Mouse (Mus musculus): Measurements from ENCODE around the gene Dcaf7. TPM values are rescaled to one million over a fixed set of nuclear protein-coding genes. Genes with fewer than 3 reads are reported as not detected.
"Not testable (repeated sequence)": the region's sequence is repeated elsewhere in the genome, so short reads cannot be mapped to it uniquely, and the experiment has no call there.

Dcaf7 gene
- polyA plus RNA-seq, 1 experiment from 2014 or later = 61.5 TPM

DNA sequence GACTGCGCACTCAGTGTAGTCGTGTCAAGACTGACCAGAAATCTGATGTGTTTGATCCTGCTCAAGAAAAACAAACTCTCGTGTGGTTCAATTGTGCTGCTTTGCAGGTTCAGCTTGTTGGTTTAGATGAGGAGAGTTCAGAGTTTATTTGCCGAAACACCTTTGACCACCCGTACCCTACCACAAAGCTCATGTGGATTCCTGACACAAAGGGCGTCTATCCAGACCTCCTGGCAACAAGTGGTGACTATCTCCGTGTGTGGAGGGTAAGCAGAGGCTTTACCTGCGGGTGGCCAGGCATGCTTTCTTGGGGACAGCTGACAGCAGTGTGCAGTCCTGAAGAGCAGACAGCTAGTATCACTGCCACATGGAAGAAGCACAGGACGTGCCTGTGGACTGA is 9.9 kb downstream of the Dcaf7 start:
- peaks cover 49% of the 10 kb centered on the region for H3K36me3 ChIP-seq
- H3K4me1 ChIP-seq = no peaks in the 10 kb centered on the region
- H3K4me3 ChIP-seq = no peak overlapping the region
- H3K9ac ChIP-seq = no peak overlapping the region
- H3K4me2 ChIP-seq = no peak overlapping the region
- no peaks in the 10 kb centered on the region for H3K9me3 ChIP-seq
- ATAC-seq (ENCODE audit: insufficient number of reproducible peaks, low FRiP score, low TSS enrichment, low read depth) = no peak
- H3K27ac ChIP-seq = no peak overlapping the region
- H3K27me3 ChIP-seq = no peaks in the 10 kb centered on the region
- WGBS = 82% methylated on average over 9 of the region's 9 CpGs

- no peak for ATAC-seq (ENCODE audit: insufficient number of reproducible peaks, low FRiP score, low TSS enrichment, low read depth)
- Histone ChIP-seq H3K4me1 (no peaks in the 10 kb centered on the region), H3K4me2 (no peak overlapping the region), H3K4me3 (no peak overlapping the region), H3K9ac (no peak overlapping the region), H3K9me3 (no peaks in the 10 kb centered on the region), H3K27me3 (no peaks in the 10 kb centered on the region), H3K27ac (no peak overlapping the region), H3K36me3 (peaks cover 93% of the 10 kb centered on the region)
- WGBS = 90% methylated on average over 2 of the region's 2 CpGs
Observed at GRCm38 (mm10) chr11:106053921-106054320, 17.2 kb downstream of the Dcaf7 start.

DNA sequence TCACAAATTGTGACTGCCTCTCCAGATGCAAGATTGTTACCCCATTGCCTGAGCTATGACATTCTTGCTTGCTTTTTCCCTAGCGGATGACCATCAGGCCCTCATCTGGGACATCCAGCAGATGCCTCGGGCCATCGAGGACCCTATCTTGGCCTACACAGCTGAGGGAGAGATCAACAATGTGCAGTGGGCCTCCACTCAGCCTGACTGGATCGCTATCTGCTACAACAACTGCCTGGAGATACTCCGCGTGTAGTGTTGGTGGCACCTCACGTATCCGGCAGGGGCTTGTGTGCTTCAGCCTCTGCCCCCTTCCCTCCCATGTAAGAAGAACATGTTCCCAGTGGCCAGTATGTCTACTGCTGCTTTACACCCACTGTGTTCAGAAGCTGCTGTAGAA is 17.9 kb downstream of the Dcaf7 start:
- 94% methylated on average over 8 of the region's 8 CpGs for WGBS
- Histone ChIP-seq H3K4me3 (no peak overlapping the region), H3K27me3 (no peaks in the 10 kb centered on the region), H3K36me3 (peaks cover 94% of the 10 kb centered on the region), H3K4me1 (no peaks in the 10 kb centered on the region), H3K9ac (no peak overlapping the region), H3K4me2 (no peak overlapping the region), H3K9me3 (no peaks in the 10 kb centered on the region), H3K27ac (no peak overlapping the region)
- ATAC-seq (ENCODE audit: insufficient number of reproducible peaks, low FRiP score, low TSS enrichment, low read depth) = no peak

GRCm38 (mm10) chr11:106055341-106055740 is 18.7 kb downstream of the Dcaf7 start:
- Histone ChIP-seq H3K9me3 (no peaks in the 10 kb centered on the region), H3K4me1 (no peaks in the 10 kb centered on the region), H3K27ac (no peak overlapping the region), H3K4me2 (no peak overlapping the region), H3K36me3 (peaks cover 95% of the 10 kb centered on the region), H3K27me3 (no peaks in the 10 kb centered on the region), H3K9ac (no peak overlapping the region), H3K4me3 (no peak overlapping the region)
- 86% methylated on average over 6 of the region's 6 CpGs for whole genome bisulfite sequencing
- no peak for ATAC-seq (ENCODE audit: insufficient number of reproducible peaks, low FRiP score, low TSS enrichment, low read depth)

DNA sequence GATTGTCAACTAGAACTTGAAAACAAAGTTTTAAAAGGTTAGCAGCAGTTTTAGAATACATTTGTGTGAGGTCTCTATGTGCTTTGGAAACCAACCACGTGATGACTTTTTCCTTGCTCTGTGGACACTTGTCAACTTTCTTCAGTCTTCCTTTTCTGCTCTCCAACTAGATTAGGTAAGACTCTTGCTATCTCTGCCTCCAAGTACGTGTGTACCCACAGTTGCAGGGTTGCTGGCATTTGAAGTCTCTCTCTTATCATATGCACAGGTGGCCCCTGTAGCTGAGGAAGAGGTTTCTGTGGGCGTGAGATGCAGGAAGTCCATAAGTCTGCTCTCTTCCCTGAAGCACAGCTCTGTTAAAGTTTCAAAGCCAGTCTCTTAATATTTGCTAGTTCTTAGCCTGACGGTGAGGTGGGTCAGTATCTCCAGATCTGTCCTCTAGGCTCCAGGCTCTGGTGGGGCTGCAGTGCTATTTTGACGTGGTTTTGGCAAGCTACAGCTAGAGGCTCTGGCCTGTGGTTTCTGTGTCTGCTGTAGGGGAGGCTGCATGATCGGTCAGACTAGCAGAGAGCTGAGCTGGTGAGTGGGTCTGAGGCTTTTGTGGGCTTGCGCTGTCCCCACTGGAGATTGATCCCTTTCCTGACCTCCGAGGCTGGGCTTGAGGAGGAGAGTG is 20.3 kb downstream of the Dcaf7 start:
- Histone ChIP-seq H3K27ac (no peak overlapping the region), H3K4me3 (no peak overlapping the region), H3K4me1 (no peaks in the 10 kb centered on the region), H3K9me3 (no peaks in the 10 kb centered on the region), H3K9ac (no peak overlapping the region), H3K27me3 (no peaks in the 10 kb centered on the region), H3K36me3 (peaks cover 80% of the 10 kb centered on the region), H3K4me2 (no peak overlapping the region)
- WGBS = 89% methylated on average over 8 of the region's 8 CpGs
- ATAC-seq (ENCODE audit: insufficient number of reproducible peaks, low FRiP score, low TSS enrichment, low read depth) = no peak

DNA sequence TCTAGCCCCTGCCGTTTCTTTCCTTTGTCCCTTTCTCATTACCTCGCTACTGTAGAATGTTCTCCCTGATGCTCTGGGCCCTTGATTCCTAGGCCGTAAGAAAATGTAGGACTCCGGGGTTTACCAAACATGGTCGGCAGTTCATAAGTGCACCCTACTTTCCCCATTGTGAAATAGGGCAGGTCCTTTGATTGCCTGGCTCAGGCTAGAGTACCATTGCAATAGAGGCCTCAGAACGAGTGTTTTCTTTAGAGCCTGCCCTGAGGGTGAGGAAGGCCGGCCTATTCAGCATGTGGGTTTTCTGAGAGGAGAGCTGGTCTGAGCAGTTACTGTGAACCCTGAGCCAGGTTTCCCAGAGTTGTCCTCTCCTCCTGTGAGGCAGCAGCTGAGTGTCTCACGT is 21.3 kb downstream of the Dcaf7 start:
- Histone ChIP-seq H3K27ac (no peak overlapping the region), H3K4me3 (no peak overlapping the region), H3K9me3 (no peaks in the 10 kb centered on the region), H3K4me1 (no peaks in the 10 kb centered on the region), H3K4me2 (no peak overlapping the region), H3K36me3 (peaks cover 70% of the 10 kb centered on the region), H3K27me3 (no peaks in the 10 kb centered on the region), H3K9ac (no peak overlapping the region)
- WGBS = 73% methylated on average over 8 of the region's 8 CpGs
- ATAC-seq (ENCODE audit: insufficient number of reproducible peaks, low FRiP score, low TSS enrichment, low read depth) = no peak

GRCm38 (mm10) chr11:106060549-106060948 is 23.9 kb downstream of the Dcaf7 start:
- WGBS = 90% methylated on average over 1 of the region's 1 CpGs
- no peak overlapping the region for H3K9ac ChIP-seq
- H3K4me2 ChIP-seq = no peak overlapping the region
- H3K4me1 ChIP-seq = no peaks in the 10 kb centered on the region
- no peak overlapping the region for H3K27ac ChIP-seq
- no peak overlapping the region for H3K4me3 ChIP-seq
- no peaks in the 10 kb centered on the region for H3K9me3 ChIP-seq
- peaks cover 45% of the 10 kb centered on the region for H3K36me3 ChIP-seq
- ATAC-seq (ENCODE audit: insufficient number of reproducible peaks, low FRiP score, low TSS enrichment, low read depth) = no peak
- no peaks in the 10 kb centered on the region for H3K27me3 ChIP-seq

GRCm38 (mm10) chr11:106061311-106061710 is 24.6 kb downstream of the Dcaf7 start:
- no peak for ATAC-seq (ENCODE audit: insufficient number of reproducible peaks, low FRiP score, low TSS enrichment, low read depth)
- Histone ChIP-seq H3K27me3 (no peaks in the 10 kb centered on the region), H3K27ac (no peak overlapping the region), H3K4me2 (no peak overlapping the region), H3K4me1 (peaks cover under 1% of the 10 kb centered on the region; the same call in 1 of the 2 replicates), H3K9ac (no peak overlapping the region), H3K4me3 (no peak overlapping the region), H3K36me3 (peaks cover 38% of the 10 kb centered on the region), H3K9me3 (no peaks in the 10 kb centered on the region)
- 81% methylated on average over 1 of the region's 1 CpGs for WGBS

- no peak overlapping the region for H3K4me3 ChIP-seq
- WGBS = 80% methylated on average over 5 of the region's 5 CpGs
- no peak overlapping the region for H3K4me2 ChIP-seq
- no peak overlapping the region for H3K9ac ChIP-seq
- H3K27ac ChIP-seq = no peak overlapping the region
- no peak for ATAC-seq (ENCODE audit: insufficient number of reproducible peaks, low FRiP score, low TSS enrichment, low read depth)
- H3K4me1 ChIP-seq = peaks cover 13% of the 10 kb centered on the region
- no peaks in the 10 kb centered on the region for H3K27me3 ChIP-seq
- no peaks in the 10 kb centered on the region for H3K9me3 ChIP-seq
- H3K36me3 ChIP-seq = peaks cover 14% of the 10 kb centered on the region
Observed at GRCm38 (mm10) chr11:106063756-106064155, 27.1 kb downstream of the Dcaf7 start.

DNA sequence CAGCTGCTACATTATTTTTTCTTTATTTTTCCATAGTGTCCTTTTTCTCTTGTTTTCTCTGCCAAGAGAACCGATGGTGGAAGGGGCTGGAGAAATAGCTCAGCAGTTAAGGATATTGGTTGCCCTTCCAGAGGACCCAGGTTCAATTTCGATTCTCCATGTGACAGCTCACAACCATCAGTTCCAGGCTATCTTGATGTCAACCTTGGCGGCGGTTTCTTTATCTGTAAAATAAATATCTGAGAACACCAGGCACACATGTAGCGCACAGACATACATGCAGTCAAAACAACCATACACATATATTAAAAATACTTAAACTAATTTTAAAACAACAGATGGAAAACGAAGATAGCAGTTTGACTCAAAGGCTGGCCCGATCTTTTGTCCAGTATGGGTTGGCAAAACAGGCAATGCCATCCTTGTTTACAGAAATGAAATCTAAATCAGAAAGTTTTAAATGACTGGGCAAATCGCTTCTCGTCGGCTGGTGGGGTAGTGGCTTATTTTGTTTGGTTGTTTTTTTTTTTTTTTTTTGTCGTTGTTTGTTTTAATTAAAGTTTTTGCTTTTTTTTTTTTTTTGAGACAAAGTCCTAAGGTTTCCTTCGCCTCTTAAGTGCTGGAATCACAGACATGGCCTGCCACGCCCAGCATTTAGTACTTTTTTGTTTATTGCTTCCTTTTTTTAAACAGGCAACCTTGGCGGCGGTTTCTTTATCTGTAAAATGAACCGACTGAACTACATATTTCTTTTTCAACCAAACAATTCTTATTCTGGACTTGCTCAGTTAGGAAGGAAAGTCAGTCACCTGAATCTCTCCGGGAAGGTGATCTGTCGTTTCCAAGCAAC is 28.6 kb downstream of the Dcaf7 start:
- Histone ChIP-seq H3K36me3 (peaks cover 4% of the 10 kb centered on the region; the same call in 1 of the 2 replicates), H3K27ac (peak overlapping the region; percentile 43; the same call in 1 of the 2 replicates), H3K4me2 (peak overlapping the region; percentile 80), H3K9ac (peak overlapping the region; percentile 64), H3K4me3 (peak overlapping the region; percentile 67), H3K27me3 (no peaks in the 10 kb centered on the region), H3K4me1 (peaks cover 13% of the 10 kb centered on the region), H3K9me3 (no peaks in the 10 kb centered on the region)
- no peak for ATAC-seq (ENCODE audit: insufficient number of reproducible peaks, low FRiP score, low TSS enrichment, low read depth)
- WGBS = 43% methylated on average over 18 of the region's 18 CpGs

- under 1% methylated on average over 49 of the region's 49 CpGs for WGBS
- no peaks in the 10 kb centered on the region for H3K27me3 ChIP-seq
- peaks cover 13% of the 10 kb centered on the region for H3K4me1 ChIP-seq
- peaks cover 7% of the 10 kb centered on the region; the same call in 1 of the 2 replicates for H3K36me3 ChIP-seq
- peak within 1 kb of the TSS; percentile 64 for H3K9ac ChIP-seq
- peak; percentile 92 for ATAC-seq (ENCODE audit: insufficient number of reproducible peaks, low FRiP score, low TSS enrichment, low read depth)
- peak within 1 kb of the TSS; percentile 67 for H3K4me3 ChIP-seq
- H3K27ac ChIP-seq = peak within 1 kb of the TSS; percentile 85
- H3K9me3 ChIP-seq = no peaks in the 10 kb centered on the region
- peak within 1 kb of the TSS; percentile 80 for H3K4me2 ChIP-seq
Observed at GRCm38 (mm10) chr11:106065923-106066571, 29.4 kb downstream of the Dcaf7 start, which contains the start of gene Taco1. Gene Taco1, plus strand, starts transcription at chr11:106066061.

DNA sequence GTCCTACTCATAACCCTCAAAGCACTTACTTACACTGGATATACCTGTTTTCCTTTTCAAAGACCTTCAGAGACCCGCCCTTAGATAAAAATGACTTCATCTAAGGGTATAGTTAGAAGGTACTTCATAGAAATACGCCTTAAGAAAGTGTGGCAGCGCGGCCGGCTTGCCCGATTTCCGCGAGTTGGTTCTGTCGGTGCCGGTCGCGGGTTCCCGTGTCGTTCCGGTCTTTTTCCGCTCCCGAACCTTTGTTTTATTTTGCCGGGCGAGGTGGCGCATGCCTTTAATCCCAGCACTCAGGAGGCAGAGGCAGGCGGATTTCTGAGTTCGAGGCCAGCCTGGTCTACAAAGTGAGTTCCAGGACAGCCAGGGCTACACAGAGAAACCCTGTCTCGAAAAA is 29.9 kb downstream of the Dcaf7 start:
- peak overlapping the region; percentile 67 for H3K4me3 ChIP-seq
- not testable (repeated sequence) for H3K27me3 ChIP-seq; H3K9me3 ChIP-seq; ATAC-seq (ENCODE audit: insufficient number of reproducible peaks, low FRiP score, low TSS enrichment, low read depth)
- WGBS = 12% methylated on average over 23 of the region's 23 CpGs
- peaks cover 10% of the 10 kb centered on the region for H3K36me3 ChIP-seq
- peak overlapping the region; percentile 80 for H3K4me2 ChIP-seq
- H3K9ac ChIP-seq = peak overlapping the region; percentile 64
- peak overlapping the region; percentile 85 for H3K27ac ChIP-seq
- peaks cover 13% of the 10 kb centered on the region for H3K4me1 ChIP-seq
